Comparison of ENCODE assay signal across 25 mouse cellular contexts in genomic region chr2:60177490-60177889, GRCm38 (mm10). TPM values are rescaled to one million over a fixed set of nuclear protein-coding genes. Genes with fewer than 3 reads are reported as not detected.
DNase-seq lines count a peak whose midpoint lies in the region; ATAC-seq lines count a peak whose summit lies in the region.
"Had no signal": no experiment of that assay in that cellular context is flagged by ENCODE, and none has a peak within 500 bp of the region (broad histone marks: within the 10 kb centered on the region; RNA-seq: fewer than 3 reads in every experiment).

No protein-coding gene starts in this region.

- H3K27me3 ChIP-seq in kidney, embryonic 14.5 days (ENCODE audit: control insufficient read depth, insufficient read depth, low read length) = no peaks in the 10 kb centered on the region
- H3K27me3 ChIP-seq: CH12.LX; embryonic facial prominence, embryonic 12.5 days; embryonic facial prominence, embryonic 15.5 days; hindbrain, embryonic 12.5 days; hindbrain, embryonic 15.5 days had no signal

- no peaks in the 10 kb centered on the region for H3K4me1 ChIP-seq in kidney, embryonic 14.5 days (ENCODE audit: control insufficient read depth, insufficient read depth, low read length)
- H3K4me1 ChIP-seq: embryonic facial prominence, embryonic 12.5 days; embryonic facial prominence, embryonic 15.5 days; hindbrain, embryonic 12.5 days; hindbrain, embryonic 15.5 days had no signal

- no peaks in the 10 kb centered on the region for H3K36me3 ChIP-seq in kidney, embryonic 14.5 days (ENCODE audit: control insufficient read depth, insufficient read depth, low read length)
- H3K36me3 ChIP-seq: embryonic facial prominence, embryonic 12.5 days; embryonic facial prominence, embryonic 15.5 days; G1E; hindbrain, embryonic 12.5 days; hindbrain, embryonic 15.5 days had no signal

- WGBS in kidney, embryonic 14.5 days = 83% methylated on average over 3 of the region's 3 CpGs

- no peak overlapping the region for H3K4me2 ChIP-seq in kidney, embryonic 14.5 days (replicated peaks; ENCODE audit: low read depth, low read length)
- H3K4me2 ChIP-seq: embryonic facial prominence, embryonic 12.5 days; embryonic facial prominence, embryonic 15.5 days; heart, embryonic 11.5 days; hindbrain, embryonic 12.5 days; hindbrain, embryonic 15.5 days had no signal

- DNase-seq in kidney, adult 18-20 months = peak; percentile 29
- DNase-seq in kidney, postnatal 10 days = no peak
- peak; percentile 43 for DNase-seq in kidney, adult 9 months
- peak; percentile 42 to 51 for DNase-seq in kidney, postnatal 36 days
- DNase-seq in spleen, adult 12 weeks (ENCODE audit: low spot score) = no peak
- DNase-seq: adrenal gland, adult 2 months; adrenal gland, postnatal 14 days; B cell, adult 2 months; cerebellum, adult 11 months; cerebellum, adult 2 months; cerebellum, adult 9-11 months; cerebellum, postnatal 25 days; forebrain, postnatal 0 days; gastrocnemius, adult 2 months; gastrocnemius, postnatal 14 days; heart, adult 11 months had no signal

- ATAC-seq in kidney, embryonic 14.5 days (ENCODE audit: low FRiP score, low TSS enrichment) = no peak
- ATAC-seq: forebrain, embryonic 14.5 days; forebrain, postnatal 0 days had no signal

- H3K27ac ChIP-seq in kidney, embryonic 14.5 days (ENCODE audit: low read depth, low read length) = no peak overlapping the region
- H3K27ac ChIP-seq: embryonic facial prominence, embryonic 12.5 days; embryonic facial prominence, embryonic 15.5 days; gastrocnemius, adult 2 months; hindbrain, embryonic 12.5 days; hindbrain, embryonic 15.5 days had no signal

- H3K9me3 ChIP-seq in kidney, embryonic 14.5 days (ENCODE audit: control insufficient read depth, low read length) = peaks cover 3% of the 10 kb centered on the region; the same call in 1 of the 2 replicates
- H3K9me3 ChIP-seq: embryonic facial prominence, embryonic 15.5 days; G1E; hindbrain, embryonic 12.5 days; hindbrain, embryonic 15.5 days had no signal

- no peak overlapping the region for H3K4me3 ChIP-seq in kidney, embryonic 14.5 days (ENCODE audit: low read length)
- H3K4me3 ChIP-seq: embryonic facial prominence, embryonic 12.5 days; embryonic facial prominence, embryonic 15.5 days; gastrocnemius, adult 2 months; hindbrain, embryonic 12.5 days; hindbrain, embryonic 15.5 days had no signal

- no peak overlapping the region for H3K9ac ChIP-seq in kidney, embryonic 14.5 days (ENCODE audit: low read depth, low read length)
- H3K9ac ChIP-seq: embryonic facial prominence, embryonic 12.5 days; embryonic facial prominence, embryonic 15.5 days; forebrain, postnatal 0 days; hindbrain, embryonic 12.5 days; hindbrain, embryonic 15.5 days had no signal

RNA-seq across cellular contexts. Expression of gene Baz2b, which starts 32.1 kb away (rescaled TPM):
- 45.6 and 70.4 TPM in 2 replicates for polyA plus RNA-seq in kidney, embryonic 14.5 days (2014; fragmentation: Nextera tagmentation; extraction: Ambion mirVana)

RNA-seq across cellular contexts. Expression of gene March7, which starts 32.2 kb away (rescaled TPM):
- 52.6 and 81.2 TPM in 2 replicates for polyA plus RNA-seq in kidney, embryonic 14.5 days (2014; fragmentation: Nextera tagmentation; extraction: Ambion mirVana)

Comparison
In these comparisons a context has a peak if more than half of its experiments do, and no peak if none do; other contexts are left out.
1. DNase-seq: peak in kidney, adult 18-20 months (single experiment), kidney, adult 9 months (single experiment) and kidney, postnatal 36 days (2 of 2); none in kidney, postnatal 10 days (single experiment) and spleen, adult 12 weeks (single experiment).